Mouse (Mus musculus) megakaryocyte, embryonic 14.5 days (primary cell): ENCODE results near the gene Lrrc14b. TPM values are rescaled to one million over a fixed set of nuclear protein-coding genes. Genes with fewer than 3 reads are reported as not detected.

ENCODE experiments used
- H3K27me3 ChIP-seq: replicated peaks from 2 replicates; pipeline ENCODE3; 2012; ENCODE audit warnings: inconsistent platforms
- H3K36me3 ChIP-seq: replicated peaks from 2 replicates; pipeline ENCODE3; 2012; ENCODE audit warnings: low read length, inconsistent platforms, mixed read lengths
- H3K4me1 ChIP-seq: 2 replicates; pipeline ENCODE4 v1.6.1; 2012; ENCODE audit warnings: inconsistent platforms
- H3K4me3 ChIP-seq: replicated peaks from 2 replicates; pipeline ENCODE3; 2012; ENCODE audit warnings: moderate library complexity, mild to moderate bottlenecking, inconsistent platforms
- H3K9me3 ChIP-seq: 2 replicates; pipeline ENCODE4 v1.6.1; 2012; ENCODE audit warnings: inconsistent platforms
- FLI1 ChIP-seq: IDR thresholded peaks from 2 replicates; pipeline ENCODE4 v1.6.1; 2012; ENCODE audit warnings: low read length, inconsistent platforms, mixed read lengths
- GATA1 ChIP-seq: IDR thresholded peaks from 3 replicates; pipeline ENCODE4 v1.6.1; 2012; ENCODE audit warnings: mixed read lengths, low read length, inconsistent platforms, borderline replicate concordance
- polyA plus RNA-seq: library from polyadenylated mRNA; stranded (reverse); fragments of >175 nt; gene quantifications from 2 replicates; pipeline ENCODE4 v1.2.3, GENCODE M21; 2012; ENCODE audit warnings: low replicate concordance; ENCODE audit not compliant: insufficient read depth

Gene Lrrc14b
- not detected in 2 replicates for polyA plus RNA-seq

- Histone ChIP-seq H3K9me3 (peaks cover 11% of the 10 kb centered on the region), H3K4me3 (peak within 1 kb of the TSS; percentile 50), H3K4me1 (peaks cover 11% of the 10 kb centered on the region), H3K36me3 (peaks cover 46% of the 10 kb centered on the region), H3K27me3 (no peaks in the 10 kb centered on the region)
- TF ChIP-seq GATA1, result no peak
- no peak for TF ChIP-seq FLI1
These were observed at the start of gene Lrrc14b for GRCm38 (mm10) chr13:74363859-74364235. TSS of gene Lrrc14b (minus strand) at chr13:74364005.

- TF ChIP-seq FLI1 (no peak), GATA1 (no peak)
- Histone ChIP-seq H3K9me3 (no peaks in the 10 kb centered on the region), H3K36me3 (no peaks in the 10 kb centered on the region), H3K27me3 (peaks cover 5% of the 10 kb centered on the region), H3K4me3 (no peak within 1 kb of the TSS), H3K4me1 (no peaks in the 10 kb centered on the region)
These were observed 35.6 kb upstream of the Lrrc14b start, which contains the start of gene Ftl1-ps1 for GRCm38 (mm10) chr13:74399298-74399839. TSS of gene Ftl1-ps1 (plus strand) at chr13:74399694.

- Histone ChIP-seq H3K27me3 (no peaks in the 10 kb centered on the region), H3K4me1 (peaks cover 6% of the 10 kb centered on the region), H3K36me3 (no peaks in the 10 kb centered on the region), H3K4me3 (no peak overlapping the region), H3K9me3 (no peaks in the 10 kb centered on the region)
- TF ChIP-seq FLI1 (no peak), GATA1 (no peak)
These were observed 27.4 kb upstream of the Lrrc14b start for GRCm38 (mm10) chr13:74391156-74391555.

- TF ChIP-seq FLI1 (no peak), GATA1 (no peak)
- H3K36me3 ChIP-seq, result no peaks in the 10 kb centered on the region
- no peaks in the 10 kb centered on the region for H3K27me3 ChIP-seq
- H3K9me3 ChIP-seq, result no peaks in the 10 kb centered on the region
- H3K4me3 ChIP-seq, result peak within 1 kb of the TSS; percentile 89
- peaks cover 6% of the 10 kb centered on the region for H3K4me1 ChIP-seq
These were observed 26.7 kb upstream of the Lrrc14b start, which contains the start of gene Zfp72 for GRCm38 (mm10) chr13:74390371-74390990. TSS of gene Zfp72 (minus strand) at chr13:74390836.

GRCm38 (mm10) chr13:74389730-74390129 is 25.9 kb upstream of the Lrrc14b start:
- Histone ChIP-seq H3K27me3 (no peaks in the 10 kb centered on the region), H3K36me3 (no peaks in the 10 kb centered on the region), H3K4me1 (peaks cover 6% of the 10 kb centered on the region), H3K4me3 (peak overlapping the region; percentile 89), H3K9me3 (no peaks in the 10 kb centered on the region)
- TF ChIP-seq GATA1, result no peak

- H3K9me3 ChIP-seq, result no peaks in the 10 kb centered on the region
- H3K4me1 ChIP-seq, result no peaks in the 10 kb centered on the region
- no peaks in the 10 kb centered on the region for H3K36me3 ChIP-seq
- no peak overlapping the region for H3K4me3 ChIP-seq
- TF ChIP-seq FLI1 (no peak), GATA1 (no peak)
- H3K27me3 ChIP-seq, result no peaks in the 10 kb centered on the region
These were observed 18.5 kb upstream of the Lrrc14b start for GRCm38 (mm10) chr13:74382289-74382688.

GRCm38 (mm10) chr13:74381533-74382276 is 17.9 kb upstream of the Lrrc14b start:
- Histone ChIP-seq H3K4me1 (no peaks in the 10 kb centered on the region), H3K27me3 (no peaks in the 10 kb centered on the region), H3K9me3 (no peaks in the 10 kb centered on the region), H3K36me3 (no peaks in the 10 kb centered on the region), H3K4me3 (no peak overlapping the region)
- no peak for TF ChIP-seq GATA1
- no peak for TF ChIP-seq FLI1

- no peak for TF ChIP-seq FLI1
- no peak for TF ChIP-seq GATA1
These were observed 488 bp downstream of the Lrrc14b start for GRCm38 (mm10) chr13:74363176-74363858.

GRCm38 (mm10) chr13:74362218-74362617 is 1.6 kb downstream of the Lrrc14b start:
- peaks cover 11% of the 10 kb centered on the region for H3K4me1 ChIP-seq
- peaks cover 62% of the 10 kb centered on the region for H3K36me3 ChIP-seq
- no peaks in the 10 kb centered on the region for H3K27me3 ChIP-seq
- H3K9me3 ChIP-seq, result peaks cover 3% of the 10 kb centered on the region; the same call in 1 of the 2 replicates
- no peak for TF ChIP-seq FLI1
- TF ChIP-seq GATA1, result no peak
- no peak overlapping the region for H3K4me3 ChIP-seq

More at GRCm38 (mm10) chr13:74363176-74363858, 488 bp downstream of the Lrrc14b start:
- peaks cover 11% of the 10 kb centered on the region for H3K4me1 ChIP-seq
- H3K27me3 ChIP-seq, result no peaks in the 10 kb centered on the region
- peak overlapping the region; percentile 50 for H3K4me3 ChIP-seq
- peaks cover 11% of the 10 kb centered on the region for H3K9me3 ChIP-seq
- H3K36me3 ChIP-seq, result peaks cover 51% of the 10 kb centered on the region

GRCm38 (mm10) chr13:74356491-74356890 is 7.3 kb downstream of the Lrrc14b start:
- H3K4me1 ChIP-seq, result peaks cover 15% of the 10 kb centered on the region; the same call in 1 of the 2 replicates
- no peaks in the 10 kb centered on the region for H3K9me3 ChIP-seq
- H3K27me3 ChIP-seq, result no peaks in the 10 kb centered on the region
- TF ChIP-seq FLI1, result no peak
- no peak for TF ChIP-seq GATA1
- peaks cover 89% of the 10 kb centered on the region for H3K36me3 ChIP-seq
- no peak overlapping the region for H3K4me3 ChIP-seq
